Mouse (Mus musculus) lung, adult 2 months (tissue): ENCODE data around the gene Ppp2r5e. TPM values are rescaled to one million over a fixed set of nuclear protein-coding genes. Genes with fewer than 3 reads are reported as not detected.
A peak's percentile ranks its signal among the peaks of the same experiment; 100 is the strongest.

ENCODE experiments used
- DNase-seq: peaks from one replicate; pipeline ENCODE4 v3.0.0; 2022
- H3K4me1 ChIP-seq: fragments of 200-500 bp; 2 replicates; pipeline ENCODE4 v1.6.1; 2011; ENCODE audit warnings: low read length; ENCODE audit not compliant: control insufficient read depth, insufficient read depth
- H3K4me3 ChIP-seq: fragments of 200-500 bp; replicated peaks from 2 replicates; pipeline ENCODE3; 2011; ENCODE audit warnings: low read depth, mild to moderate bottlenecking, control low read depth, low read length; ENCODE audit errors: extremely low read depth
- CTCF ChIP-seq: fragments of 200-500 bp; IDR thresholded peaks from 2 replicates; pipeline ENCODE4 v1.5.1; 2011; ENCODE audit warnings: mild to moderate bottlenecking, low read length, control low read depth; ENCODE audit not compliant: insufficient read depth
- POLR2A ChIP-seq: fragments of 200-500 bp; IDR thresholded peaks from 2 replicates; pipeline ENCODE4 v1.6.1; 2011; ENCODE audit warnings: low read depth, mild to moderate bottlenecking, control low read depth, low read length, borderline replicate concordance; ENCODE audit errors: extremely low read depth
- WGBS: fragments of 180-500 bp; shearing (Covaris S2); methylation state at CpG from one replicate; pipeline ENCODE4 v1.1.7; 2018; 5-methylcytosine and 5-hydroxymethylcytosine counted together
- polyA plus RNA-seq: library from polyadenylated mRNA; depleted of rRNA; stranded (reverse); fragments of >200 nt; gene quantifications from 2 replicates; pipeline ENCODE4 v1.2.3, GENCODE M21; 2012

Gene Ppp2r5e
- polyA plus RNA-seq, 1 experiment, result 13.8 TPM

GRCm38 (mm10) chr12:75616841-75617240, 20.8 kb upstream of the Ppp2r5e start:
- H3K4me3 ChIP-seq, result no peak overlapping the region
- TF ChIP-seq POLR2A (no peak), CTCF (no peak)
- 64% methylated on average over 8 of the region's 8 CpGs for WGBS
- H3K4me1 ChIP-seq, result no peaks in the 10 kb centered on the region
- no peak for DNase-seq

- no peak for TF ChIP-seq CTCF
- TF ChIP-seq POLR2A, result no peak
- 12% methylated on average over 24 of the region's 24 CpGs for WGBS
- Histone ChIP-seq H3K4me3 (peak overlapping the region; percentile 17), H3K4me1 (no peaks in the 10 kb centered on the region)
- peak; percentile 23 for DNase-seq
These were observed 20.2 kb upstream of the Ppp2r5e start for GRCm38 (mm10) chr12:75616158-75616791.

- WGBS, result 58% methylated on average over 3 of the region's 3 CpGs
- DNase-seq, result no peak
- Histone ChIP-seq H3K4me3 (no peak overlapping the region), H3K4me1 (no peaks in the 10 kb centered on the region)
- TF ChIP-seq POLR2A (no peak), CTCF (no peak)
These were observed 19.5 kb upstream of the Ppp2r5e start for GRCm38 (mm10) chr12:75615556-75615955.

GRCm38 (mm10) chr12:75612711-75613110, 16.7 kb upstream of the Ppp2r5e start:
- no peak overlapping the region for H3K4me3 ChIP-seq
- no peak for DNase-seq
- WGBS, result 65% methylated on average over 7 of the region's 7 CpGs
- TF ChIP-seq CTCF, result no peak
- TF ChIP-seq POLR2A, result no peak
- H3K4me1 ChIP-seq, result no peaks in the 10 kb centered on the region

- DNase-seq, result no peak
- H3K4me3 ChIP-seq, result no peak overlapping the region
- peaks cover 3% of the 10 kb centered on the region for H3K4me1 ChIP-seq
- 43% methylated on average over 4 of the region's 4 CpGs for WGBS
- no peak for TF ChIP-seq POLR2A
- no peak for TF ChIP-seq CTCF
These were observed 3.4 kb upstream of the Ppp2r5e start for GRCm38 (mm10) chr12:75599490-75599889.

DNA sequence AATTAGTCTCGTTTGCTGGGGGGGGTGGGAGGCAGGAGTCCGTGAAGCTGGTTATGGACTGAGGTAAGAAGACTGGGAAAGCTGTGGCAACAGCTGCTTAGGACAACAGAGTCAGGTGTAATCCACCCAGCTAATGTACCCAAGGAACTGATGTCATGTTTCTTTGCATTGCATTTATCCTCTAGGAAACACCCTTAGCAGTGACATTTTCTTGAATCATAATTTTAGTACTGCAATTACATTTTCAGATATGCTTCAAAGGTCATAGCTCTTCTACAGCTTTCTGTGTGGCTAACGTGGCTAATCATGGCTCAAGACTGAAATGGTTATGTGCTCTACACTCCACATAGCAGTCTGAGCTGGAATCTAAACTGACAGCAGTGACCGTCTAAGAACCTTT, 2.9 kb upstream of the Ppp2r5e start:
- Histone ChIP-seq H3K4me3 (no peak overlapping the region), H3K4me1 (peaks cover 6% of the 10 kb centered on the region)
- 83% methylated on average over 4 of the region's 4 CpGs for WGBS
- no peak for DNase-seq
- no peak for TF ChIP-seq CTCF
- no peak for TF ChIP-seq POLR2A

DNA sequence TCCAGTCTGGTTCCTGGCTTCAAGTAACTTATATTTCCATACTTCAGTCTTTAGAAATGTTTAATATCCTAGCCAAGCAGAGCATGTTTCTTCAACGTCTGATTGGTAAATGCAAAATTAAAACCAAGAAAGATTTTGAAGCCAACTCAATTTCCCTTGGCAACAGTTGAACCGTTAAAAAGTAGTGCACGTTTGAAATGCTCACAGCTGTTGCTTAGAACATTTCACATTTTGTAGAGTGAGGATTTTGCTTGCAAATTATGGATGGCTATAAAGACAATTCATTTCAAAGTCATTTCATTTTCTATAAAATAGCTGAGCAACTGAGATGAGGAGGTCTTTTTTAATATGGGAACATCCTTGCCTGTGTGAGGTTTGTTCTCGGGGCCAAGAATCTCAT, 1.7 kb upstream of the Ppp2r5e start:
- Histone ChIP-seq H3K4me3 (no peak overlapping the region), H3K4me1 (peaks cover 10% of the 10 kb centered on the region)
- 76% methylated on average over 4 of the region's 4 CpGs for WGBS
- no peak for TF ChIP-seq CTCF
- no peak for TF ChIP-seq POLR2A
- no peak for DNase-seq

GRCm38 (mm10) chr12:75595291-75596153, 523 bp downstream of the Ppp2r5e start:
- peak; percentile 65 for DNase-seq
- under 1% methylated on average over 76 of the region's 97 CpGs for WGBS
- Histone ChIP-seq H3K4me1 (peaks cover 10% of the 10 kb centered on the region), H3K4me3 (peak overlapping the region; percentile 97)
- no peak for TF ChIP-seq CTCF
- no peak for TF ChIP-seq POLR2A

GRCm38 (mm10) chr12:75594404-75594803, 1.6 kb downstream of the Ppp2r5e start:
- no peak overlapping the region for H3K4me3 ChIP-seq

DNA sequence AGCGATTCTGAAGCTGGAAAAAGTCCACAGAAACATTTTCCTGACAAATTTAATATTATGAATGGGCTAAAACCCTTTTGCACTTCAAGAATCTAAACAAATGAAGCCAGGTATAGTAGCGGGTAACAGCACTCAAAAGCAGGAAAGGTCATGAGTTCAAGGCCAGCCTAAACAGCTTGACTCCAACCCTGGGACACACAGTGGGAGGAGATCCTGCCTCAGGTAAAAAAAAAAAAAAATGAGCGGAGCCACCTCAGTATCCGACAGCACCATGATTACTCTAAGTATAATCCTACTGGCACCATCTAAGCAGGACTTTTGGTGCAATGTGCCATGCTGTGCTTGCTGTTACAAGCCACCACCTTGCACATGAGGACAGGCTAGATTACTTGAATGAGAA, 2.2 kb downstream of the Ppp2r5e start:
- no peak for TF ChIP-seq CTCF
- TF ChIP-seq POLR2A, result no peak
- Histone ChIP-seq H3K4me3 (no peak overlapping the region), H3K4me1 (peaks cover 10% of the 10 kb centered on the region)
- no peak for DNase-seq
- 64% methylated on average over 4 of the region's 4 CpGs for WGBS

More at GRCm38 (mm10) chr12:75594404-75594803, 1.6 kb downstream of the Ppp2r5e start:
- TF ChIP-seq POLR2A, result no peak
- no peak for TF ChIP-seq CTCF
- WGBS, result 34% methylated on average over 5 of the region's 5 CpGs
- H3K4me1 ChIP-seq, result peaks cover 10% of the 10 kb centered on the region
- DNase-seq, result no peak
